Mouse (Mus musculus) v-Abl transformed pro-B cells (cell line): ENCODE data around the gene Smap1.

ENCODE experiments used
- in situ Hi-C, 2 experiments: fragments of 400-800 bp; cut with MboI; formaldehyde crosslinking; loops; one replicate each; pipeline ENCODE4 v1.15.1; 2025; ENCODE audit not compliant: unreplicated experiment in 2 of 2

Gene Smap1

DNA sequence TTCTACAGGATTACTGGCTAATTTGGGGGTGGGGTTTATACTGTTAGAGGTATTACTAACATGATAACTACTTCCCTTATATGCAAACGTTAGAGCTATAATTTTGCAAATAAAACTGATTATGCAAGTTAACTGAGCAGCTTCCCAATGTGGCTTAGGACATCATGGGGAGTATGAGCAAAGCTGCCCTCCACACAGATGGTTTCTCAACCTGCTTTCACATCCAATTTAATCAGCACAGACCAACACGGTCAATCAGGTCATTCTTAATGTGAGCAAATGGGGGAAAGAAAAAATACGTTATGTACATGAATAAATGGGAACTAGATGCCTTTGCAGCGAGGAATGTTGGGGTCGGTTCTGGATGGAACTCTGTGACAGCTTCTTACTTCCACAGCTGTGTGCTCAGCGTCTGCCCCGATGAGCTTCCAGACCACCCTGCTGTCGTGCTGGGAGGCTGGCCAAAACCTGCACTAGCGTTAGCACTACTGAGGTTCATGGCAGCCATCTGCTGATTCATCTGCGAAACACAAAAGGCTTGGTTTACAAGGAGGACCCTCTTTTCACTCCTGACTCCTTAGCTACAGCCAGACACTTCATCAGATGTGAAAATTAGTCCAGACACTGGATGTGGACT, 76.0 kb downstream of the Smap1 start:
- in situ Hi-C loops, result no loop called here

DNA sequence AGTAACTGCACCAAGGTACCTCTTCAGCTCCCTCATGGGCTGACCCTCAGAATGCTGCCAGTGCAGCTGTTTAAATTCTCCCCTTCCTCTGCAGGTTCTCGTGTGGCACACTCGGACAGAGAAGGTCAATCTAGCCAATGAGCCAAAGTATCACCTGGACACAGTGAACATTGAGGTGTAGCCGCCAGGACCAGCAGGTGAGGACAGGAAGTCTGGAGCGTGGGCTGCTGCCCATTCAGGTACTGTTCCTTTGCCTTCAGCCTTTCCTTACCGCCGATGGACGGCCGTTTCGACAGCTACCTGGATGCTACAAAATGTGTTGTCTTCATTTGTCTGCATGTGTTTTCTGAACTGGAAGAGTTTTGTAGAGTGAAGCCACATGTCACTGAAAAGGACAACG, 77.1 kb downstream of the Smap1 start:
- in situ Hi-C loops, result no loop called here

DNA sequence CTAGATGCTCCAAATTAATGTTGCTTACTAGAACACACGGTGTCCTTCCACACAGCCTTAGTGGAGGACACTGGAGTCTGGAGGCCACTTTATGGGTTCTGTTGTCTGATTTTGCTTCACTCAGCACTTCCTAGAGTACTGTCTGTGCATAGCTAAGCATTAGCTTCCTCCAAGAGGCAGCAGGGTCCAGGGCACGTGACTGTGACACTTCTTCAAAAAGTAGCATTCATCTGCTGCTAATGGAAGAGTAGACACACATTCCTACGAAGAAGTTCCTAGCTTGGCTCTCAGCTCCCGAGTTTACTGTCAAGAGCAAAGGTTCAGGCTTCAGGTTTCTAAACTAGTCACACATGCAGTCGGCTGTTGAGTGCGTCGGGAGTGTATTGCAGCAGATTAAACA, 78.3 kb downstream of the Smap1 start:
- in situ Hi-C loops, result no loop called here

DNA sequence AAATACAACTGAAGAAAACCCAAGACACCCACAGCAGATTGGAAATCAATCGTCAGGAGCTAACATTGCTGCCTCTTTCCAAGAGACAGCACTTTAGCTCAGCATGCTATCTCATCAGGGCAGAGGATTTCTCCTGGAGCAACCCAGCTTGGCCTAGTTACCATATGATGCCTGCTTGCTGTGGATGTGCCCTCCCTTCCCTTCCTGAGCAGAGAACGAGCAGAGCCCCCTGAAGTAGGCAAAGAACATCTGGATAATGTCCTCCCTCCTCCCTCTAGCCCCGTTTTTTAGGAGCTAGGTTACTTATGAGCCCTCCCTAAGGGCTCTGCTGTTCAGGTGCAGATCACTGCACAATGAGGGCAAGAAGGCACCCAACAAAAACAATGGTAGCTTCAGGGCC, 79.5 kb downstream of the Smap1 start:
- in situ Hi-C loops, result no loop called here

DNA sequence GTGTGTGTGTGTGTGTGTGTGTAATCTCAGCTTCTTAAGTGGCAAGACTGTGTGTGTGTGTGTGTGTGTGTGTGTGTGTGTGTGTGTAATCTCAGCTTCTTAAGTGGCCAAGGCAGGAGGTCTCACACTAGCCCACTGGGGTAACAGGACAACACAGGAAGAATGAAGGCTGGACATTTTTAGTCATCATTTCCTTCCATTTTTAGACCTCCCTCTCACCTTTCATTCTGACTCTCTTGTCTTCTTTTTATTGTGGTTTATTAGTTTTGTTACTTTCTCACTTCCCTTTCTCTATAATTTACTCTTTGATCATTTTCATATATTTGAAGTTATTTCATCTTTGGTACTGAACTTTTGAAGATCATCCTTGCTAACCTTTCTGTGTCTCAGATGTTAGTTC, 81.2 kb downstream of the Smap1 start:
- in situ Hi-C loops, result no loop called here

DNA sequence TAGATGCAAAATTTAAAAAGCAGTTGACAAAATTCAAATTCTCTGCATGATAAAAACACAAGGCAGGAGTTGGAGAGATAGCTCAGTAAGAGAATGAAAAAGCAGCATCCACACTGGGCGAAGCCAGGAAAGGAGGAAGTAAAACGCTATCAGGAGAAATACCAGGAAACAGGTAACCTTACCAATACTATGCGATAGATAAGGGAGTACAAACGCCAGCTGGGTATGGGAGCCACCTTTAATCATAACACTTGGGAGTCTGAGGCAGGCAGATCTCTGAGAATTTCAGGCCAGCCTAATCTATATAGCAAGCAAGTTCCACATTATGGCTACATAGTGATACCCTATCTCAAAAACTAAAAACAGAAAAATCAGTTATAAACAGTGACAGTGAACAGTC, 85.5 kb downstream of the Smap1 start:
- in situ Hi-C loops, result no loop called here

DNA sequence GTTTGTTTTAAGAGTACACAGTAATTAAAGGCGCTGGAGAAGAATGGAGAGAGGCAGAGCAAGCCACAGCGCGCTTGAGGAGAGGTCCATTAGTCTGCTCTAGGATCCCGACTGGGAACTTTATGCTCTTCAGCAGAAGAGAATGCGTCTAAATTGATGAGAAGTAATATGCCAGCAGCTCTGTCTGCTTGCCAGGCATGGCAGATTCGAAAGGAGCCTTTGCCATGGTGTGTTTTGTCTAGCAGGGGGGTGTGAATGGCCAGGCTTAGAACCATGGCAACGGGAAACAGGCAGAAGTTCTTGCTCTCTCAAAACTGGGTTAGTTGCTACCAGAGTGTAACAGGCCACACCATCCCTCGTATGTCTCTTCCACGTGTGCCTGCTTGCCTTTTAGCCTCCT, 87.3 kb downstream of the Smap1 start:
- in situ Hi-C loops, result no loop called here

DNA sequence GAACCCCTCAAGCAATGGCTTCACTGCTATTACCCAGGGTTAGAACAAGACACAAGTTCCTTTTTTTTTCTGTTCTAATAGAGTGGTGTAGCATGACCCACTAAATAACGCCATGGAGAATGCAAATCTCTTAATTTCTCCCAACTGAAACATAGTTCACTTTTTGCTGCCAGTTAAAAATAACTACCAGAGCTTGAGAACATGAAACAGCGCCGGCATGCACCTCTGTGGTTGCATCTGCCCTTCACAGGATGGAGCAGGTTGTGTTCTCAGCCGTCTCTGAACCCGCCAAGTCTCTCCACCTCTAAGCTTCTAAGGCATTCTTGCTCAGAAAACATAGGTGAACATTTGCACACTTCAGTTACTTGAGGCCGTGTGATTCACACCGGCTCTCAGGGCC, 87.9 kb downstream of the Smap1 start:
- in situ Hi-C loops, result no loop called here

DNA sequence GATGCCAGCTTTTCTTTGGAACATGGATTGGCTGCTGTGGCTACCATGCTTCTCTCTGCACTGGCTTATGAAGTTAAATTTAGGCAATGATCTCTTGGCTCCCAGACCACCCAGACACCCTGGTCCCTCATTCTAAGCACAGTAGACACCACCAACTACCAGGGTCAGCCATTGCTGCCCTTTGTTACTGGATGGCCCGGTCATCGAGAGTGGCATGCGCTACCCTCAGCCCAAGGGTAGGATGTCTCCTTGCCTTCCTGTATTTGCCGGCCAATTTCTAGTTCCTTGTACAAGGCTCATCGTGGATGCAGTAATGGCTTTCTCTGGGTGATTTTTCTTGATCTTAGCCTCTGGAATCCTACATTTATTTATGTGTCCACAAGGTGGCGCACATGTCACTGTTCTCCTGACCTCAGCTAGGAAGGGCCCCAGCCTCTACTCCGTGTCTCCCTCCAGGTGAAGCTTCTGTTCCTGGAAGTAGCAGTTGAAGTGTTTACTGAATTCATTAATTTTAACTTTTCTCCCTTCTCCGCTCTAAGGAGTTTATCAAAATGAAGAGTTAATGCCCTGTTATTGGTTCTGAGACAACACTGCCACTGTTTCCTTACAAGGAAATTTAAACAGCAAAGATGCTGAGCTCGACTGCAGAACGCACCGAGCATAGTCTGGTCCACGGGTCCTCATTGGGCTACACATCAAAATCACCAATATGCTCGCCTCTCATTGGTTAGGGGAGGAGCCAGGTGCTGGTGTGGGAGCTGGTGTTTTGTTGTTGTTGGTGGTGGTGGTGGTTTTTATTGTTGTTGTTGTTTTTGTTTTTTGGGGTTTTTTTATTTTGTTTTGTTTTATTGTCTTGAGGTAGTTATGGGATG, 95.0 kb downstream of the Smap1 start:
- in situ Hi-C loops, result loop anchor here (5.0 kb wide), 2 partner anchors 205 to 345 kb away; no protein-coding TSS in a partner anchor

DNA sequence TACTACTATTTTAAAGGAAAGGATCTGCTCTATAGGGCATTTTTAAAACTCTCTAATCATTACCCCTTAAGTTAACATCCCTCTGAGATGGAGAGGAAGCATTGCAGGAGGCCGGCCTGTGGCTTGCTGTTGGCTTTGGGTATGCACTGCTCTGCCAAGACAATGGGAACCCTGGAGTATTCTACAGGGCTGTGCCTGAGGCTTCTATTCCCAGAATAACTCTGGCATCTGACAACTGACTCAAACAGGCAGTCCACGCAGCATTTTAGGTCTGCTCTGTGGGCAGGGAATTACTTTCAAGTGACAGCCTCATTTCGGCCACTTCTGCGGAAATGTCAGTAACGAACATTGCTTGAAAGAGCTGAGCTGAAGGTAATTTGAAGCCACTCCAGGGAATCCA, 100.5 kb downstream of the Smap1 start:
- in situ Hi-C loops, result no loop called here

DNA sequence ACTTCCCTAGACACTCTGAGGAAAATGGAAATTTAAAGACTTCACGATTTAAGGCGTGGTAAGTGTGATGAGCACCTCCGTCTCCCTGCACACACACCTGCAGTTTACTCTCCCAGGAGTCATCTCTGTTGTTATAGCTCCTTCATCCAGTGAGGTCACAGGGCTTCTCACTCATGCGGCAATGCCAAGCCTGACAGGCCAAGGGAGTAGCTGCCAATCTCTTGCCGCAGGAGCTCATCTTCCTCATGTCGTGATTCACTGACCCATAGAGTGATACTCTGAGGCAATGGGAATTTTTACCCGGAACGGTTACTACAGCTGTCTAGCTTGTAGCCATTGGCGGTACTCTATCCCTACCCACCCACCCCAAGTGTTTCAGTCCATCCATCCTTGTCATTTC, 123.8 kb downstream of the Smap1 start:
- in situ Hi-C loops, result loop anchor here (10.0 to 25.0 kb wide), 2 partner anchors 286 to 464 kb away; no protein-coding TSS in a partner anchor
